Mouse (Mus musculus): ENCODE measurements around the gene Mtrex. TPM values are rescaled to one million over a fixed set of nuclear protein-coding genes. Genes with fewer than 3 reads are reported as not detected.
A peak's percentile ranks its signal among the peaks of the same experiment; 100 is the strongest.

Gene Mtrex
- polyA plus RNA-seq, 1 experiment from 2014 or later: 44.5 TPM

GRCm38 (mm10) chr13:112854402-112854801, 72.8 kb downstream of the Mtrex start:
- Histone ChIP-seq H3K4me1 (replicated peaks; ENCODE audit: insufficient read depth, low read length) (no peaks in the 10 kb centered on the region), H3K9me3 (replicated peaks; ENCODE audit: low read length) (no peaks in the 10 kb centered on the region), H3K27ac (no peak overlapping the region), H3K4me3 (replicated peaks; ENCODE audit: low read depth, low read length) (no peak overlapping the region), H3K27me3 (ENCODE audit: insufficient read depth, low read length) (no peaks in the 10 kb centered on the region), H3K36me3 (ENCODE audit: insufficient read depth, low read length) (no peaks in the 10 kb centered on the region), H3K9ac (ENCODE audit: low read depth, low read length) (no peak overlapping the region), H3K4me2 (ENCODE audit: low read length) (no peak overlapping the region)
- TF ChIP-seq CTCF (IDR thresholded peaks at IDR 0.05; ENCODE audit: low read depth): peak; percentile 37; the same call in 1 of the 2 replicates
- 54% methylated on average over 6 of the region's 6 CpGs for WGBS
- ATAC-seq (replicated peaks; ENCODE audit: low FRiP score, low read depth) (no peak), DNase-seq (ENCODE audit: low spot score) (no peak)

DNA sequence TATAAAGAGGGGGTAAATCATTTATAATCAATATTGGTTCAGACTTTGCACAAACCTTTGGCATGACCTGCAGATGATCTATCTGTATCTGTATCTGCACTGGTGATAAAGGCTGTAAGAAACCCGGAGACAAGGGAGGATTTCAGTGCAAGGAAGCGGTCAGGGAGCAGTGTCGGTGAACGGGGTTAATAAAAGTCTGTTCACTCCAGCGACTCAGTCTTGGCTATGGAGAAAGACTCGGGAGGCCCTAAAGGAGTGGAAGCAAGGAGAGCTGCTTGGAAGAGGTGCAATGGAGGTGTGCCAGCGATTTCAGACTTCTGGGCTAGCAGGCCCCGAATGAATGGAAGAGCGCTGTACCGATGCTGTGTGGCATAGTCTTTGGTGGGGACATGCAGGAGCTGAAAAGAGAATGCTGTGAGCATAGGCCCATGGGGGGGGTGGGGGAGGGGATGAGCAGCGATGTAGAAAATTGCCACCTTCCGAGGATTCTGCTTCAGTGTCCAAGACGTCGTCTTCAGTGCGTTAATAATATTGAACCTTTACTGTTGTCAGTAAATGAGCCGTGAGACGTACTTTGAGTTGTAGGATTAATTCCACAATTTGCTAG, 73.4 kb downstream of the Mtrex start:
- Histone ChIP-seq H3K36me3 (ENCODE audit: insufficient read depth, low read length) (no peaks in the 10 kb centered on the region), H3K27me3 (ENCODE audit: insufficient read depth, low read length) (no peaks in the 10 kb centered on the region), H3K4me2 (ENCODE audit: low read length) (no peak overlapping the region), H3K9ac (ENCODE audit: low read depth, low read length) (no peak overlapping the region), H3K4me1 (replicated peaks; ENCODE audit: insufficient read depth, low read length) (no peaks in the 10 kb centered on the region), H3K4me3 (replicated peaks; ENCODE audit: low read depth, low read length) (no peak overlapping the region), H3K27ac (no peak overlapping the region), H3K9me3 (replicated peaks; ENCODE audit: low read length) (no peaks in the 10 kb centered on the region)
- DNase-seq (ENCODE audit: low spot score) (no peak), ATAC-seq (replicated peaks; ENCODE audit: low FRiP score, low read depth) (no peak)
- 41% methylated on average over 17 of the region's 17 CpGs for WGBS
- no peak for TF ChIP-seq CTCF (IDR thresholded peaks at IDR 0.05; ENCODE audit: low read depth)

DNA sequence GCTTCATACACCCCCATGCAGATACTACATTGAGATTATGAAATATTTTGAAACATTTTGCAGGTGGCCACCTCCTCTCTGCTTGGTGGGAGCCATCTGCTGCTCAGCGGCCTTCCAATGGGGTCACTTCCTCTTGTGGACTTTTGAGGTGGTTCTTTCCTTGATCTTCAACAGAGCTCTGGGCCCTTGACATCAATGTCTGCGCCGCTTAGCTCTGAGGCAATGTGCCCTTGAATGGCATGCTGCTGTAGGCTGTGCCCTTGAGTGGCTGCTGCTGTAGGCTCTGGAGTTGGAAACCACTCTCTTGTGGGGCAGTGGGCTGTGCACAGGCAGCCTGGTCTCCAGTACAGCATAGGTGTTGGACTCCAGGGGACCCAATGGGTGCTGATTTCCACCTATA, 81.3 kb downstream of the Mtrex start:
- no peak for DNase-seq (ENCODE audit: low spot score)
- H3K4me1 ChIP-seq (replicated peaks; ENCODE audit: insufficient read depth, low read length): no peaks in the 10 kb centered on the region
- H3K4me3 ChIP-seq (replicated peaks; ENCODE audit: low read depth, low read length): no peak overlapping the region
- H3K9ac ChIP-seq (ENCODE audit: low read depth, low read length): no peak overlapping the region
- no peak for ATAC-seq (replicated peaks; ENCODE audit: low FRiP score, low read depth)
- TF ChIP-seq CTCF (IDR thresholded peaks at IDR 0.05; ENCODE audit: low read depth): no peak
- WGBS: 96% methylated on average over 3 of the region's 3 CpGs
- no peaks in the 10 kb centered on the region for H3K36me3 ChIP-seq (ENCODE audit: insufficient read depth, low read length)
- H3K4me2 ChIP-seq (ENCODE audit: low read length): no peak overlapping the region
- no peaks in the 10 kb centered on the region for H3K9me3 ChIP-seq (replicated peaks; ENCODE audit: low read length)
- H3K27ac ChIP-seq: no peak overlapping the region
- no peaks in the 10 kb centered on the region for H3K27me3 ChIP-seq (ENCODE audit: insufficient read depth, low read length)

DNA sequence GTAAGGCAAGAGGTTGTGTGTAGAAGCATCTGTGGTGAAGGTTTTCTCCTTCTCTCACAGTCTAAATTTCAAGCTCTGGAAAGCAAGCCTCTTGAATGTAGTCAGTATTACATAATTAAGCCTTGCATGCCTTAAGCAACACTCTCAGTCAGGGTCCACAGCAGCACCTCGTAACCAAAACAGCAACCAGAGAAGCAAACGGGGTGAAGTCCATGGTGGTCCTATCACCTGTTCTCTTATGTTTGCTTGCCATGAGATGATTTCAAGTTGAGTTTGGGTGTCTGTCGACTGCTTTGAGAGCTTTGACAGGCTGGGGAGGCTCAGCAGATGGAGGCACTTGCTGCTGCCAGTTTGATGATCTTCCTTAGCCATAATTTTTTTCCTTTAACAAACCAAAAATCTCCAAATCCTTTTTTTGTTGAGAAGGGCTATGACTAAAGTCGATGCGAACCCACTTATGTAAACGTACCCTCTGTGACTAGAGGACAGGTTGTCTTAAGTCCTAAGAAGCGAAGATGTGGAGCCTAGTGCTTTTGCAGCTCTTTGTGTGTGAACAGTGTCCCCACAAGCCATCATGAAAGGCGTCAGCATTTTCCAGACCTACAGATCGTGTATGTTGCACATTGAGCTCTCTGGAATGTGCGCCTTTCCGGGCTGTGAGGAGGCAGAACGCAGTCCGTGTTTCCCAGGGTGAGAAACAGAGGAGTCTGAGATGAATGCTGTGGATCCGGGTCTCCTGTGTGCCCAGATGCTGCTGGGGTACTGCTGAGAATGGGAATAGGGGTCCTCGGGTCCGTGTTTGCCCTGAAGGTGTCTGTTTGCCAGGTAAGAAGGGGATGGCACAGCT, 86.7 kb downstream of the Mtrex start:
- DNase-seq (ENCODE audit: low spot score) (no peak), ATAC-seq (replicated peaks; ENCODE audit: low FRiP score, low read depth) (no peak)
- H3K27me3 ChIP-seq (ENCODE audit: insufficient read depth, low read length): no peaks in the 10 kb centered on the region
- H3K4me1 ChIP-seq (replicated peaks; ENCODE audit: insufficient read depth, low read length): no peaks in the 10 kb centered on the region
- H3K4me3 ChIP-seq (replicated peaks; ENCODE audit: low read depth, low read length): no peak overlapping the region
- no peak overlapping the region for H3K9ac ChIP-seq (ENCODE audit: low read depth, low read length)
- no peak overlapping the region for H3K4me2 ChIP-seq (ENCODE audit: low read length)
- no peak overlapping the region for H3K27ac ChIP-seq
- no peaks in the 10 kb centered on the region for H3K36me3 ChIP-seq (ENCODE audit: insufficient read depth, low read length)
- 88% methylated on average over 16 of the region's 16 CpGs for WGBS
- no peak for TF ChIP-seq CTCF (IDR thresholded peaks at IDR 0.05; ENCODE audit: low read depth)
- no peaks in the 10 kb centered on the region for H3K9me3 ChIP-seq (replicated peaks; ENCODE audit: low read length)

DNA sequence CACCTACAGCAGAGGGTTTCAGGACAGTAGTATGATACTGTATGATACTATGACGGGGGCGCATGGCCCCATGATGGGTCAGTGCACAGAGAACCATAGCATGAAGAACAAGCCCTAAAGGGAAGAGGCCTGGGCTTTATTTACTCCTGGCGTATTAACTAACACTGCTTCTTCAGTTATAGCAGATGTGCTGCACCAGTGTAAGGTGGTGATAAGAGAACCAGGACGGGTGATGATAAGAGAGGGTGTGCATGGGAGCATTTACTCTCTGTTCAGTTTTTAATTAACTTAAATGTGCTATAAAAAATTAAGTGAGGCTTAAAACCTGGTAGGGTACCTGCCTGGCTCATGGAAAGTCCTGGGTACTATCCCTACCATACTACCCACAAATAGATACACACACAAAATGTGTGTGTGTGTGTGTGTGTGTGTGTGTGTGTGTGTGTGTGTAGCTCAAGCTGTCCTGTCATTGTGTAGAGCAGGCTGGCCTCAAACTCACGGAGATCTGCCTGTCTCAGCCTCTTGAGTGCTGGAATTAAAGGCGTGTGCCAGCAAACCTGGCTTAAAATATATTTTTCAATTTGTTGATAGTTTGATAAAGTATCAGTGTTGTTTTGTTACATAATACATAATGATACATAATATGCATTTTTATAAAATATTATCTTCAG, 88.5 kb downstream of the Mtrex start:
- Histone ChIP-seq H3K27ac (no peak overlapping the region), H3K4me1 (replicated peaks; ENCODE audit: insufficient read depth, low read length) (no peaks in the 10 kb centered on the region), H3K9ac (ENCODE audit: low read depth, low read length) (no peak overlapping the region), H3K4me2 (ENCODE audit: low read length) (no peak overlapping the region), H3K9me3 (replicated peaks; ENCODE audit: low read length) (no peaks in the 10 kb centered on the region), H3K36me3 (ENCODE audit: insufficient read depth, low read length) (no peaks in the 10 kb centered on the region), H3K27me3 (ENCODE audit: insufficient read depth, low read length) (no peaks in the 10 kb centered on the region), H3K4me3 (replicated peaks; ENCODE audit: low read depth, low read length) (no peak overlapping the region)
- DNase-seq (ENCODE audit: low spot score): no peak
- 94% methylated on average over 6 of the region's 6 CpGs for WGBS
- ATAC-seq (replicated peaks; ENCODE audit: low FRiP score, low read depth): no peak
- no peak for TF ChIP-seq CTCF (IDR thresholded peaks at IDR 0.05; ENCODE audit: low read depth)

DNA sequence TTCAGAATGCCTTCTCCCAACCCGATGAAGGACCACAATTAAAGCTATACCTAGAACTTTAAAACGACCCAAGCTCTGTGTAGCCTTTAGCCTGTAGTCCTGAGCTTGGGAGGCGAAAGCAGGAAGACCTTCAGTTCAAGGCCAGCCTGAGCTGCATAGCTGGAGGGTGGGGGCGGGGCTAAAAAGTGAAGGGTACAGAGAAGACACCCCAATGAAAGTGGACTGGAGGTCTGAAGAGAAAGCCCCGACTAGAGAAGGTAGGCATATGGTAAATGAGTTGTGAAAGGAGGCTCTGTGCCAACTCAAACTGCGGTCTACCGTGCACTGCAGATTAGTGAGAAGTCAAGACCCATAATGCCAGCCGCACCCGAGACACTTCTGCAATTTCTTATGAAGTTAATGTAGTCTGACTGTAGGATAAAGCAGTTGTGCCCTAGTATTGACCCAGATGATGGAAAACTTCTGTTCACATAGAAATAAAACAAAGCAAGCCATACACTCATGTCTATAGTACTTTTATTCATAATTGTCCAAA, 89.5 kb downstream of the Mtrex start:
- TF ChIP-seq CTCF (IDR thresholded peaks at IDR 0.05; ENCODE audit: low read depth): no peak
- 77% methylated on average over 9 of the region's 9 CpGs for WGBS

More for the DNA sequence above, 89.5 kb downstream of the Mtrex start:
- Histone ChIP-seq H3K4me1 (replicated peaks; ENCODE audit: insufficient read depth, low read length) (0 out of 2 replicates have a peak, but pooled peaks cover 5% of the 10 kb centered on the region), H3K27me3 (ENCODE audit: insufficient read depth, low read length) (no peaks in the 10 kb centered on the region), H3K4me2 (ENCODE audit: low read length) (no peak overlapping the region), H3K4me3 (replicated peaks; ENCODE audit: low read depth, low read length) (no peak overlapping the region), H3K36me3 (ENCODE audit: insufficient read depth, low read length) (no peaks in the 10 kb centered on the region), H3K9me3 (replicated peaks; ENCODE audit: low read length) (no peaks in the 10 kb centered on the region), H3K9ac (ENCODE audit: low read depth, low read length) (no peak overlapping the region), H3K27ac (no peak overlapping the region)
- no peak for DNase-seq (ENCODE audit: low spot score)
- no peak for ATAC-seq (replicated peaks; ENCODE audit: low FRiP score, low read depth)
